Mouse (Mus musculus) 3134 (cell line): ENCODE data around the gene Stk4.

Experiments
- DNase-seq: peaks from one replicate; pipeline ENCODE4 v3.0.0-alpha.2; 2011; ENCODE audit warnings: low spot score; ENCODE audit not compliant: insufficient read length; ENCODE audit errors: extremely low read depth

Gene Stk4

GRCm38 (mm10) chr2:164199626-164200327 lies 129.7 kb downstream of the Stk4 start, which contains the start of gene Wfdc15a:
Gene Wfdc15a, minus strand, starts transcription at chr2:164200130.
- no peak for DNase-seq
